Mouse (Mus musculus): ENCODE data around the gene Cilp.
"Not testable (repeated sequence)": the region's sequence is repeated elsewhere in the genome, so short reads cannot be mapped to it uniquely, and the experiment has no call there.

Cilp gene

GRCm38 (mm10) chr9:65264959-65265358 lies at the start of gene Cilp:
TSS of gene Cilp (plus strand) at chr9:65265180.
- DNase-seq (ENCODE audit: low read depth, low spot score) = no peak

GRCm38 (mm10) chr9:65215494-65216126 lies 49.4 kb upstream of the Cilp start:
- DNase-seq (ENCODE audit: low read depth, low spot score) = no peak

- no peak for DNase-seq (ENCODE audit: low read depth, low spot score)
Measured at GRCm38 (mm10) chr9:65216972-65217371, 48.0 kb upstream of the Cilp start.

GRCm38 (mm10) chr9:65217661-65218060 lies 47.3 kb upstream of the Cilp start:
- DNase-seq (ENCODE audit: low read depth, low spot score) = no peak

GRCm38 (mm10) chr9:65218916-65219315 lies 46.1 kb upstream of the Cilp start:
- no peak for DNase-seq (ENCODE audit: low read depth, low spot score)

GRCm38 (mm10) chr9:65220398-65220797 lies 44.6 kb upstream of the Cilp start:
- not testable (repeated sequence) for DNase-seq (ENCODE audit: low read depth, low spot score)

- no peak for DNase-seq (ENCODE audit: low read depth, low spot score)
Measured at GRCm38 (mm10) chr9:65223927-65224326, 41.1 kb upstream of the Cilp start.

- DNase-seq (ENCODE audit: low read depth, low spot score) = no peak
Measured at GRCm38 (mm10) chr9:65225795-65226194, 39.2 kb upstream of the Cilp start.

- DNase-seq (ENCODE audit: low read depth, low spot score) = no peak
Measured at GRCm38 (mm10) chr9:65230250-65230649, 34.7 kb upstream of the Cilp start.

- DNase-seq (ENCODE audit: low read depth, low spot score) = no peak
Measured at GRCm38 (mm10) chr9:65231284-65231683, 33.7 kb upstream of the Cilp start.

- DNase-seq (ENCODE audit: low read depth, low spot score) = no peak
Measured at GRCm38 (mm10) chr9:65233243-65233985, 31.6 kb upstream of the Cilp start.

- DNase-seq (ENCODE audit: low read depth, low spot score) = no peak
Measured at GRCm38 (mm10) chr9:65234734-65235133, 30.2 kb upstream of the Cilp start.

GRCm38 (mm10) chr9:65235601-65236000 lies 29.4 kb upstream of the Cilp start:
- no peak for DNase-seq (ENCODE audit: low read depth, low spot score)

GRCm38 (mm10) chr9:65237616-65238015 lies 27.4 kb upstream of the Cilp start:
- no peak for DNase-seq (ENCODE audit: low read depth, low spot score)

GRCm38 (mm10) chr9:65238191-65238760 lies 26.7 kb upstream of the Cilp start:
- DNase-seq (ENCODE audit: low read depth, low spot score) = no peak

GRCm38 (mm10) chr9:65239176-65239575 lies 25.8 kb upstream of the Cilp start:
- DNase-seq (ENCODE audit: low read depth, low spot score) = no peak

- DNase-seq (ENCODE audit: low read depth, low spot score) = no peak
Measured at GRCm38 (mm10) chr9:65239731-65240130, 25.2 kb upstream of the Cilp start.

GRCm38 (mm10) chr9:65240587-65240986 lies 24.4 kb upstream of the Cilp start:
- DNase-seq (ENCODE audit: low read depth, low spot score) = no peak

GRCm38 (mm10) chr9:65241973-65242372 lies 23.0 kb upstream of the Cilp start:
- no peak for DNase-seq (ENCODE audit: low read depth, low spot score)

GRCm38 (mm10) chr9:65243249-65243648 lies 21.7 kb upstream of the Cilp start:
- no peak for DNase-seq (ENCODE audit: low read depth, low spot score)

GRCm38 (mm10) chr9:65244036-65244806 lies 20.8 kb upstream of the Cilp start:
- DNase-seq (ENCODE audit: low read depth, low spot score) = no peak
